Mouse (Mus musculus): Measurements from ENCODE around the gene Thbs1. TPM values are rescaled to one million over a fixed set of nuclear protein-coding genes. Genes with fewer than 3 reads are reported as not detected.

Thbs1 gene
- polyA plus RNA-seq, 1 experiment from 2014 or later, result 110 TPM

GRCm38 (mm10) chr2:118174558-118175383, 63.1 kb downstream of the Thbs1 start:
- Histone ChIP-seq H3K9me3 (replicated peaks) (peaks cover 6% of the 10 kb centered on the region), H3K4me3 (no peak overlapping the region), H3K36me3 (no peaks in the 10 kb centered on the region), H3K27me3 (replicated peaks) (no peaks in the 10 kb centered on the region), H3K27ac (ENCODE audit: poor library complexity, severe bottlenecking) (no peak overlapping the region), H3K4me2 (no peak overlapping the region), H3K4me1 (replicated peaks) (0 out of 2 replicates have a peak, but pooled peaks cover 3% of the 10 kb centered on the region), H3K9ac (no peak overlapping the region)
- no peak for ATAC-seq (ENCODE audit: insufficient number of reproducible peaks, low FRiP score)
- WGBS, result 85% methylated on average over 10 of the region's 10 CpGs

Other genes with a start within 250 kb of the Thbs1 start
- gene Fsip1, start 145.1 kb downstream of the Thbs1 start, polyA plus RNA-seq (2016; fragmentation: Nextera tagmentation; extraction: Ambion mirVana), result 0.23 TPM in 1 of 2 replicates, not detected in the other